Mouse (Mus musculus): ENCODE results near the gene Dnajc19.

DNA sequence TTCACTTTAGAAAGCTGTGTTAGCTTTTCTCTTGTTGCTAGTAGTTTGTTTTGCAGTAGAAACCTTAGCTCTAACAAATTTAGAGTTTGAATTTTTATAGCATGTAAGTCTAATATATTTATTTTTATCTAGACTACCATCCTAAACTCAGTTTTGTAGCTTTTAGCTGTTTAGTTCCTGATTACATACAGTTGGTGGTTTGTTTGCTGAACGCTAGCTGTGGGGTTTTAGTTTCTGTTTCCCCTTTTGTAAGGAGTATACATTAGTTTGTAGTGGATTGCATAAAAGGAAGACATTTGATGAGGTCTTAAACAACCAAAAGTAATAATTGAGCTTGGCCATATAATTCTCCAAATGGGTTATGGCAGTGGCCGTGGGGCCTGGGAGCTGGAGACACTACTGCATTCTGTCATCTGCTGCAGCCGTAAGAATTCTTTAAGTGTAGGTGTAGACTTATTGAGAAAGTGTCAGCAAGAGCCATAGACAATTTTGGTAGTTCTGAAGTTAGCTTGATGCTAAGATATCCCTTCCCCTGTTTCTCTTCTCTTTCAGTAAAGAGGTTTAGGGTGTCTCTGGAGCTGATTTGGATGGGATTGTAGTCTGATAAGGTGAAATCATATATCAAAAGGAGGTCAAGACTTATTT lies 47.3 kb downstream of the Dnajc19 start:
- TF ChIP-seq POLR2A (IDR thresholded peaks at IDR 0.05; ENCODE audit: low read depth, low read length) (no peak), CTCF (conservative IDR thresholded peaks at IDR 0.05; ENCODE audit: insufficient read depth, insufficient read length, low read depth, low read length) (no peak)
